Mouse (Mus musculus): ENCODE results near the gene Fig4. TPM values are rescaled to one million over a fixed set of nuclear protein-coding genes. Genes with fewer than 3 reads are reported as not detected.

Fig4 gene
- polyA plus RNA-seq, 1 experiment from 2014 or later, result 34.4 TPM

DNA sequence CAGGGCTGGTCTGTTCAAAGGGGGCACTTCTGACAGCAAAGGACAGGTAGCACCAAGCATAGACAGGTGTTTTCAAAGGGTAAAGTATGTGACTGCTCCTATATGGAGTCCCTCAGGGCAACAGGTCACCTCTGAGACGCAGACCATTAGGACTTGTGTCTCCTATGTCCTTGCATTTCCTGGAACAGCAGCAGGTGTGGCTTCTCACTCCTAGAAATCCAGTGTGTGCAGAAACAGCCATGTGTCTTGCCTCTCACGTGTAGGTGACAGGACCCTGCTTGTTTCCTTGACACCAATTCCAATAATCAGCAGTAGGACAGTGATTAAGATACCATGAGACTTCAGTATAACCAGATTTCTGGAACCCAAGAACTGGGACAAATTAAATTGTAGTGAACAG lies 97.4 kb downstream of the Fig4 start:
- no peak overlapping the region for H3K4me3 ChIP-seq (replicated peaks; ENCODE audit: low read length)
- H3K4me2 ChIP-seq (ENCODE audit: low read length), result no peak overlapping the region
- H3K9me3 ChIP-seq (ENCODE audit: control insufficient read depth, low read length), result no peaks in the 10 kb centered on the region
- H3K4me1 ChIP-seq (replicated peaks; ENCODE audit: control insufficient read depth, insufficient read depth, low read length), result no peaks in the 10 kb centered on the region
- no peaks in the 10 kb centered on the region for H3K27me3 ChIP-seq (replicated peaks; ENCODE audit: control insufficient read depth, insufficient read depth, low read length)
- ATAC-seq, result no peak
- 94% methylated on average over 2 of the region's 2 CpGs for WGBS
- H3K9ac ChIP-seq (replicated peaks; ENCODE audit: low read depth, low read length), result no peak overlapping the region
- no peak overlapping the region for H3K27ac ChIP-seq (ENCODE audit: low read length)
- H3K36me3 ChIP-seq (ENCODE audit: control insufficient read depth, insufficient read depth), result no peaks in the 10 kb centered on the region

DNA sequence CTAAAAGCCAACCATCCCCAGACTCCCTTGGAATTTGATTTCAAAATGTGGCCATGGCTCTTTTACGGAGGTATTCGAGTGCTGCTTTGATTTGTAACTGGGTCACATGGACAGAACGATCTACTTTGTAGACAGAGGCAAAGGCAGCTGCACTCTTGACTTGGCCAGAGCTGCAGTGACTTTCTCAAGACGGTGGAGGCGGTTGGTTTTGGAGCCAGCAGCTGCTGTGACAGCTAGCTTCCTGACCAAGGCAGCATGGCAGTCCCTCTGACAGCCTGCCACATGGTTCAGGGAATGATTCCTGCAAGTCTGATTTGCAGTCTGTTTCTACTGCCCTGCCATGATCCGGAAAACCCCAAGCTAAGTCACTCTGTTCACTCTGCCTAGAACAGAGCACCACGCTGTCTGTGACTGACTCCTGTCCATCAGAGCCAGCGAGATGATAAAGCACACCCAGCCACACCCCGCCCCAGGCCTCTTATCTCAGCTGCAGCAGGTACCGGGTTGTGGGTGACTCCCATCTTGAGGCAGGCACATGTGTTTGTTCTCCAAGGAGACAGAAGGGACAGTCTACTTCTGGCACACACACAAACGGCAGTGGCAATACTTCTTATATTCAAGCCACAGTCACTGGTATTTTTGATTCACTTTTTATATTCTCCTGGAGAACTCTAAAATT lies 98.3 kb downstream of the Fig4 start:
- WGBS, result 82% methylated on average over 11 of the region's 11 CpGs
- no peaks in the 10 kb centered on the region for H3K27me3 ChIP-seq (replicated peaks; ENCODE audit: control insufficient read depth, insufficient read depth, low read length)
- H3K9ac ChIP-seq (replicated peaks; ENCODE audit: low read depth, low read length), result no peak overlapping the region
- no peak overlapping the region for H3K27ac ChIP-seq (ENCODE audit: low read length)
- H3K4me3 ChIP-seq (replicated peaks; ENCODE audit: low read length), result no peak overlapping the region
- no peaks in the 10 kb centered on the region for H3K36me3 ChIP-seq (ENCODE audit: control insufficient read depth, insufficient read depth)
- H3K4me2 ChIP-seq (ENCODE audit: low read length), result no peak overlapping the region
- no peaks in the 10 kb centered on the region for H3K4me1 ChIP-seq (replicated peaks; ENCODE audit: control insufficient read depth, insufficient read depth, low read length)
- no peaks in the 10 kb centered on the region for H3K9me3 ChIP-seq (ENCODE audit: control insufficient read depth, low read length)
- no peak for ATAC-seq

DNA sequence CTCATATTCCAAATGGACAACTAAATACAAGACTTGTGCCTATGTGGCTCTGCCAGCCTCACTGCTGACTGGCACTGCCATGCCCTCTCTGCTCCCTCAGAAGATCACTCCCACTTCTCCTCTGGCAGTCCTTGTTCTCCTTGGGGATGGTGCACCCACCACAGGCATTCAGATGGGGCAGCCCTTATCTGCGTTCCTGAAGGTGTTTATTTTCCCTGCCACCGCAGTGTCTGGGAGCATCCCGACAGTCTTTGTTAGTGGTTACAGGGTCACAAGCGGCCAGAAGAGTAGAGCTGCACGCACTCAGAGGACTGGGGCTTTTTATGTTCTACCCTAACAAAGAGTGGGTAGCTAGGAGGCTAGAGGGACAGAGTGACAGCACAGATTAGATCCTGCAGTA lies 98.9 kb downstream of the Fig4 start:
- Histone ChIP-seq H3K9ac (replicated peaks; ENCODE audit: low read depth, low read length) (no peak overlapping the region), H3K4me1 (replicated peaks; ENCODE audit: control insufficient read depth, insufficient read depth, low read length) (no peaks in the 10 kb centered on the region), H3K4me3 (replicated peaks; ENCODE audit: low read length) (no peak overlapping the region), H3K4me2 (ENCODE audit: low read length) (no peak overlapping the region), H3K27ac (ENCODE audit: low read length) (no peak overlapping the region), H3K9me3 (ENCODE audit: control insufficient read depth, low read length) (no peaks in the 10 kb centered on the region), H3K27me3 (replicated peaks; ENCODE audit: control insufficient read depth, insufficient read depth, low read length) (no peaks in the 10 kb centered on the region), H3K36me3 (ENCODE audit: control insufficient read depth, insufficient read depth) (no peaks in the 10 kb centered on the region)
- no peak for ATAC-seq
- 76% methylated on average over 5 of the region's 5 CpGs for WGBS

DNA sequence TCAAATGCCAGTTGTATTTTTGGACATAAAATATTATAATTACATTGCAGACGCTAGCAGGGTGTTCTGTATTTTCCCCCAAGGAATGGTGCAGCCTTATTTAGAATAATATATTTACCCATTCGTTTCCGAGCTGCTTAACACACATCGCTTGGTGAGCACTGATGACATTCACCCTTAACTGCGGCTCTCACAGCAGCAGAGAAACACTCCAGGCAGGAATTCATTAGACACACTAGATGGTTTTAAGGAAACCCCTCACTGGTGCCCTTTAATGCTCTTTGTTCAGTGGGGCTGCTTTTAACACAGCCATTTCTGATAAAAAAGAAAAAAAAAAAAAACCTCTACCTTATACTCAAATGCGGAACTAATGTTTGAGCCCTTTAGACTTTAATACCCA lies 104.3 kb downstream of the Fig4 start:
- Histone ChIP-seq H3K4me1 (replicated peaks; ENCODE audit: control insufficient read depth, insufficient read depth, low read length) (no peaks in the 10 kb centered on the region), H3K27me3 (replicated peaks; ENCODE audit: control insufficient read depth, insufficient read depth, low read length) (no peaks in the 10 kb centered on the region), H3K4me2 (ENCODE audit: low read length) (no peak overlapping the region), H3K27ac (ENCODE audit: low read length) (no peak overlapping the region), H3K9ac (replicated peaks; ENCODE audit: low read depth, low read length) (no peak overlapping the region), H3K4me3 (replicated peaks; ENCODE audit: low read length) (no peak overlapping the region), H3K9me3 (ENCODE audit: control insufficient read depth, low read length) (no peaks in the 10 kb centered on the region), H3K36me3 (ENCODE audit: control insufficient read depth, insufficient read depth) (no peaks in the 10 kb centered on the region)
- ATAC-seq, result no peak
- WGBS, result 49% methylated on average over 6 of the region's 6 CpGs

DNA sequence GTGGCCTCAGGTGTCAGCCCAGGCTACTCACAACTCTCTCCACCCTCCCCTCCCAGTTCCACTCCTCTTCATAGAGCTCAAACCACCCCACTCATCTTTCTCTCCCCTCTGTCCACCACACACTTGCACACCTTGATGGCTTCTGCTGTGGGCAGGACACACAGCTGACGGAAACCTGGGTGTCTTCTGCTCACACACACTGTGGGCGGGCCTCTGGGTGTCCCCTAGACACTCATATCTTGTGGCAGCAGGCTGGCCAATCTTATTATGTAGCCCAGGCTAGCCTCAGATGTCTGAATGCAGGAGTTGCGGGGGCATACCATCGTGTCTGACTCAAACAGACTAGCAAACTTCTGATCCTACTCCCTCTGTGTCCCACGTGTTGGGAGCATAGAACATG lies 105.3 kb downstream of the Fig4 start:
- 92% methylated on average over 5 of the region's 5 CpGs for WGBS
- no peak overlapping the region for H3K9ac ChIP-seq (replicated peaks; ENCODE audit: low read depth, low read length)
- no peaks in the 10 kb centered on the region for H3K27me3 ChIP-seq (replicated peaks; ENCODE audit: control insufficient read depth, insufficient read depth, low read length)
- no peak overlapping the region for H3K4me2 ChIP-seq (ENCODE audit: low read length)
- H3K36me3 ChIP-seq (ENCODE audit: control insufficient read depth, insufficient read depth), result no peaks in the 10 kb centered on the region
- no peak overlapping the region for H3K27ac ChIP-seq (ENCODE audit: low read length)
- H3K9me3 ChIP-seq (ENCODE audit: control insufficient read depth, low read length), result no peaks in the 10 kb centered on the region
- ATAC-seq, result no peak
- H3K4me1 ChIP-seq (replicated peaks; ENCODE audit: control insufficient read depth, insufficient read depth, low read length), result no peaks in the 10 kb centered on the region
- H3K4me3 ChIP-seq (replicated peaks; ENCODE audit: low read length), result no peak overlapping the region

DNA sequence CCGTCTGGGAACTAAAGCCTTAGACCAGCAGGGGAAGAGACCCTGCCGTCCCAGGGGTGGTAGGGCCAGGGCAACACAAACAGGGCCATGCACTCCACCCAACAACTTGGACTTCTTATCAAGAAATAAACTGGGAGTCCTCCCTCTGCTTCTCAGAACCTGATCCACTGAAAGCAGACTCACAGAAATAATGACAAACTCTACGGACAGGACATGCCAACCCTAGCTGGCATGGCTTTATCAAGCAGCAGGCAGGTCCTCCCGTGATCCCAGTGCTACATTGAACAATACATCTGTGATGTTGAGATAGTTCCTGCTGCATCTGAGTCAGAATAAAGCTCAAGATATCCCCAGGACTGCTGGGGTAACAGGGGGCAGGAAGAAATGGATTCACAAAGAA lies 106.8 kb downstream of the Fig4 start:
- 81% methylated on average over 4 of the region's 4 CpGs for WGBS
- no peak for ATAC-seq
- Histone ChIP-seq H3K4me3 (replicated peaks; ENCODE audit: low read length) (no peak overlapping the region), H3K4me2 (ENCODE audit: low read length) (no peak overlapping the region), H3K27ac (ENCODE audit: low read length) (no peak overlapping the region), H3K4me1 (replicated peaks; ENCODE audit: control insufficient read depth, insufficient read depth, low read length) (no peaks in the 10 kb centered on the region), H3K9me3 (ENCODE audit: control insufficient read depth, low read length) (no peaks in the 10 kb centered on the region), H3K36me3 (ENCODE audit: control insufficient read depth, insufficient read depth) (no peaks in the 10 kb centered on the region), H3K9ac (replicated peaks; ENCODE audit: low read depth, low read length) (no peak overlapping the region), H3K27me3 (replicated peaks; ENCODE audit: control insufficient read depth, insufficient read depth, low read length) (no peaks in the 10 kb centered on the region)

DNA sequence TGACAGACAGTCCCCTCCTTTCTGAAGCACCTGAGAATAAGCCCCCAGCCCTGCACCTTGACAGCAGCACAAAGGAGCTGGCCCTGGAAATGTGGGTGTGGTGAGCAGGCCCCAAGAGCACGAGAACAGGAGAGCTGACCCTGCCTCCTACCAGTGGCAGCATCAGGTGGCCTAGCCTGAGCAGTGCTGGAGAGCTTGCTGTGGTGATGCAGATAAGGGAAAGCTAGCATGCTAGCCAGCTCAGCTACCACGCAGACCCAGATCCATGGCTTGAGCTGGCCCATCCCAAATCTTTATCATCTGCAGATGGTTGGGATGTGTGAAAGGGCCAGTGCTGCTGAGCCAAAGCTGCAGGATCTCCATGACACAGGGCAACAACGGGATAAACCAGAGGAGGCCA lies 113.7 kb downstream of the Fig4 start:
- no peak for ATAC-seq
- H3K9me3 ChIP-seq (ENCODE audit: control insufficient read depth, low read length), result no peaks in the 10 kb centered on the region
- H3K9ac ChIP-seq (replicated peaks; ENCODE audit: low read depth, low read length), result no peak overlapping the region
- 0 out of 2 replicates have a peak, but pooled peaks cover 3% of the 10 kb centered on the region for H3K36me3 ChIP-seq (ENCODE audit: control insufficient read depth, insufficient read depth)
- no peak overlapping the region for H3K27ac ChIP-seq (ENCODE audit: low read length)
- H3K4me1 ChIP-seq (replicated peaks; ENCODE audit: control insufficient read depth, insufficient read depth, low read length), result no peaks in the 10 kb centered on the region
- H3K4me2 ChIP-seq (ENCODE audit: low read length), result no peak overlapping the region
- no peaks in the 10 kb centered on the region for H3K27me3 ChIP-seq (replicated peaks; ENCODE audit: control insufficient read depth, insufficient read depth, low read length)
- H3K4me3 ChIP-seq (replicated peaks; ENCODE audit: low read length), result no peak overlapping the region
- WGBS, result 68% methylated on average over 3 of the region's 3 CpGs

DNA sequence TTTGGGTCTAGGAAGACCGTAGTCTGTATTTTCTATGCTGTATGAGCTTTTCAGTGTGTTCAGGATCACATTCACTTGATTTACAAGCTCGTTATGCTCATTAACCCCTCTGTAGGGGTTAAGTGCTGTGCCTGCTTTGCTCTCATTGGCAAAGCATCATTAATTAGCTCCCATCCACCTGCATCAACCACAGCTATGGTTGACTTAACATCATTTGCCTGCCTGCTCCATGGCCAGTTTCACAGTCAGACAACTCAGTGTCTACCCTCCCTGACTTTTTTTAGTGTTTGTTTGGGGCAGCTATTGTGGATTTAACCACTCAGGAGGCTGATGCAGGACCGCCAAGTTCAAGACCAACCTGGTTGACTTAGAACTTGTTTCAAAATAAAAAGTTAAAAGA lies 119.1 kb downstream of the Fig4 start:
- no peak overlapping the region for H3K4me3 ChIP-seq (replicated peaks; ENCODE audit: low read length)
- H3K27me3 ChIP-seq (replicated peaks; ENCODE audit: control insufficient read depth, insufficient read depth, low read length), result no peaks in the 10 kb centered on the region
- 0 out of 2 replicates have a peak, but pooled peaks cover 3% of the 10 kb centered on the region for H3K36me3 ChIP-seq (ENCODE audit: control insufficient read depth, insufficient read depth)
- H3K9me3 ChIP-seq (ENCODE audit: control insufficient read depth, low read length), result no peaks in the 10 kb centered on the region
- H3K4me1 ChIP-seq (replicated peaks; ENCODE audit: control insufficient read depth, insufficient read depth, low read length), result no peaks in the 10 kb centered on the region
- H3K9ac ChIP-seq (replicated peaks; ENCODE audit: low read depth, low read length), result no peak overlapping the region
- ATAC-seq, result no peak
- H3K27ac ChIP-seq (ENCODE audit: low read length), result no peak overlapping the region
- no peak overlapping the region for H3K4me2 ChIP-seq (ENCODE audit: low read length)
- 39% methylated on average over 3 of the region's 3 CpGs for WGBS

DNA sequence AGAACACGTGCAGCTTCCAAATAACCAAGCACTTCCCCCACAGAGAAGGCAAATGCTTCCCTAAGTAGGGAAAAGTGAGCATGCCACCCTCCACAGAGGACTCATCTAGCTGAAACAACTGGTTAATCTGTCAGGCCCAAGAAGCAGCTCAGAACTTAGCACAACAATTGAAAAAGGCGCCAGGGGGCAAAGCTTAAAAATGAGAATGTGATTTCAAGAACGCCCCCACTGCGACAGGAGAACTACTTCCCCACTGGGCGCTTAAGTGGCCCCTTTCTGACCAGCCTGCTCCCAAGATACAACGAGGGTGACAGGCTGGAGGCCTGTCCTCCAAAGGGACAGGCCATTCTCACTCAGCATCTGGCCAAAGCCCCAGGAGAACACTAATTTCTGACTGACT lies 120.4 kb downstream of the Fig4 start:
- WGBS, result 12% methylated on average over 6 of the region's 6 CpGs
- no peak for ATAC-seq
- no peaks in the 10 kb centered on the region for H3K9me3 ChIP-seq (ENCODE audit: control insufficient read depth, low read length)
- no peak overlapping the region for H3K9ac ChIP-seq (replicated peaks; ENCODE audit: low read depth, low read length)
- H3K27ac ChIP-seq (ENCODE audit: low read length), result no peak overlapping the region
- no peaks in the 10 kb centered on the region for H3K4me1 ChIP-seq (replicated peaks; ENCODE audit: control insufficient read depth, insufficient read depth, low read length)
- H3K4me3 ChIP-seq (replicated peaks; ENCODE audit: low read length), result no peak overlapping the region
- H3K27me3 ChIP-seq (replicated peaks; ENCODE audit: control insufficient read depth, insufficient read depth, low read length), result no peaks in the 10 kb centered on the region
- H3K4me2 ChIP-seq (ENCODE audit: low read length), result no peak overlapping the region
- H3K36me3 ChIP-seq (ENCODE audit: control insufficient read depth, insufficient read depth), result no peaks in the 10 kb centered on the region

DNA sequence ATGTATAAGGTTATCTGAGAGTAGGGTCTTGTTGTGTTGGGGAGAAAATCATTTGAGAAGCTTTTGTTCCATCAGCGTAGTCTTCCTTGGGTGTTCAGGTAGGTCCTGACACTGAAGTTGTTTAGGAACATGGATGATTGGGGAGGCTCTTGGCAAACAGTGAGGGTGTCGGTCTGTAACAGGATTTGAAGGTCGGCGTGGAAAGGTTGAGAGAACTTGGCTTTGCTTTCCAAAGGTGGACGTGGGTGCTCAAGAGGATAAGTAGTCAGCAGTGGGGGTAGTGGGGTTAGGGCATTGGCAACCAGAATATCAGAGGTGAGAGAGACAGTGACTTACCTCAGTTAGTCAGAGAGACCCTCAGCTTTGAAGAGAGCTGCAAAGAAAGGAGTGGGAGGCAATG lies 136.9 kb downstream of the Fig4 start:
- no peak overlapping the region for H3K9ac ChIP-seq (replicated peaks; ENCODE audit: low read depth, low read length)
- no peaks in the 10 kb centered on the region for H3K36me3 ChIP-seq (ENCODE audit: control insufficient read depth, insufficient read depth)
- no peaks in the 10 kb centered on the region for H3K27me3 ChIP-seq (replicated peaks; ENCODE audit: control insufficient read depth, insufficient read depth, low read length)
- ATAC-seq, result no peak
- no peak overlapping the region for H3K4me3 ChIP-seq (replicated peaks; ENCODE audit: low read length)
- no peaks in the 10 kb centered on the region for H3K9me3 ChIP-seq (ENCODE audit: control insufficient read depth, low read length)
- no peak overlapping the region for H3K4me2 ChIP-seq (ENCODE audit: low read length)
- H3K27ac ChIP-seq (ENCODE audit: low read length), result no peak overlapping the region
- 94% methylated on average over 5 of the region's 5 CpGs for whole genome bisulfite sequencing
- H3K4me1 ChIP-seq (replicated peaks; ENCODE audit: control insufficient read depth, insufficient read depth, low read length), result no peaks in the 10 kb centered on the region
